Comparison of ENCODE assay signal across 9 mouse cellular contexts in the genomic region with DNA sequence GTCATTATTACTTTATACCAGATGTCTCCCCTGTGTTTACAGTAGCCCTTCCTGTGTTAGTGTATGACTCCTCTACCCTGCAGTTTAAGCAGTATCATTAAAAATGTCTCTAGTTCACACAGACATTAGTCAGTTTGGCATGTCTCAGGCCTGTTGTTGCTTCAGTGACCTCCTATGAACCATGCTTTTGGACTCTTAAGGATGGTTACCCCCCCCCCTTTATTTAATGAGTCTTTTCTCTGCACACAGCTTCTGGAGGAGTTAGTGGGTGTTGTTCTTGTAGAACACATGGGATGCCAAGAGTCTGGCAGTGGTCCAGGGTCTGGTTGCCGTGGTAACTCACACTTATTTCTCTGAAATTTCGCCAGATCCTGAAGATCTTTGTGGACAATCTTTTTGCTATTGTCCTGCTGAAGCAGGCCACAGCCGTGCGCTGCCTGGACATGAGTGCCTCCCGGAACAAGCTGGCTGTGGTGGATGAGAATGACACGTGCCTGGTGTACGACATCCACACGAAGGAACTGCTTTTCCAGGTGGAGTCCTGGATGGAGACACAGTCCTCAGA. TPM values are rescaled to one million over a fixed set of nuclear protein-coding genes. Genes with fewer than 3 reads are reported as not detected.
DNase-seq lines count a peak whose midpoint lies in the region; ATAC-seq lines count a peak whose summit lies in the region.
"Had no signal": no experiment of that assay in that cellular context is flagged by ENCODE, and none has a peak within 500 bp of the region (broad histone marks: within the 10 kb centered on the region; RNA-seq: fewer than 3 reads in every experiment).

No protein-coding gene starts in this region.

- no peak for DNase-seq in heart, embryonic 10.5 days (ENCODE audit: low spot score)
- DNase-seq in heart, postnatal 25 days (ENCODE audit: low spot score), result no peak
- DNase-seq in embryonic facial prominence, embryonic 10.5 days (ENCODE audit: low spot score), result no peak
- DNase-seq in layer of hippocampus, postnatal 14 days (ENCODE audit: low spot score in 2 of 2), result peak; percentile 77 to 84

- peaks cover 20% of the 10 kb centered on the region for H3K4me1 ChIP-seq in heart, embryonic 10.5 days
- H3K4me1 ChIP-seq in embryonic facial prominence, embryonic 10.5 days, result peaks cover 23% of the 10 kb centered on the region
- peaks cover 12% of the 10 kb centered on the region for H3K4me1 ChIP-seq in heart, embryonic 16.5 days (ENCODE audit: control insufficient read depth, insufficient read depth, low read length)
- peaks cover 16% of the 10 kb centered on the region for H3K4me1 ChIP-seq in midbrain, embryonic 16.5 days (ENCODE audit: control insufficient read depth, insufficient read depth, low read length)

- H3K4me3 ChIP-seq in heart, embryonic 10.5 days, result no peak overlapping the region
- no peak overlapping the region for H3K4me3 ChIP-seq in embryonic facial prominence, embryonic 10.5 days
- no peak overlapping the region for H3K4me3 ChIP-seq in heart, embryonic 16.5 days (ENCODE audit: low read length)
- no peak overlapping the region for H3K4me3 ChIP-seq in midbrain, embryonic 16.5 days (ENCODE audit: low read depth, low read length)

- H3K4me2 ChIP-seq in heart, embryonic 16.5 days (ENCODE audit: low read depth, low read length), result no peak overlapping the region
- H3K4me2 ChIP-seq in midbrain, embryonic 16.5 days (ENCODE audit: low read length), result no peak overlapping the region

- H3K27me3 ChIP-seq in heart, embryonic 10.5 days (ENCODE audit: insufficient read depth, poor library complexity, severe bottlenecking), result no peaks in the 10 kb centered on the region
- H3K27me3 ChIP-seq in embryonic facial prominence, embryonic 10.5 days (replicated peaks; ENCODE audit: low read depth, poor library complexity, severe bottlenecking), result no peaks in the 10 kb centered on the region
- H3K27me3 ChIP-seq in heart, embryonic 16.5 days (ENCODE audit: control insufficient read depth, insufficient read depth, low read length), result no peaks in the 10 kb centered on the region
- H3K27me3 ChIP-seq in midbrain, embryonic 16.5 days (ENCODE audit: control insufficient read depth, insufficient read depth, low read depth, low read length), result no peaks in the 10 kb centered on the region
- H3K27me3 ChIP-seq: CH12.LX had no signal

- no peak; the same call in 1 of the 2 replicates for ATAC-seq in heart, embryonic 16.5 days (replicated peaks; ENCODE audit: extremely low read depth, insufficient read depth, low FRiP score)
- ATAC-seq in midbrain, embryonic 16.5 days, result peak; percentile 64; the same call in 1 of the 2 replicates
- no peak for ATAC-seq in megakaryocyte, adult 5-6 weeks (ENCODE audit: poor library complexity, severe bottlenecking)
- no peak for ATAC-seq in erythroid progenitor cell, adult 5-6 weeks (replicated peaks; ENCODE audit: low FRiP score, poor library complexity, severe bottlenecking)

- WGBS in heart, embryonic 10.5 days, result 77% methylated on average over 8 of the region's 8 CpGs
- WGBS in embryonic facial prominence, embryonic 10.5 days, result 84% methylated on average over 8 of the region's 8 CpGs
- WGBS in heart, embryonic 16.5 days, result 55% methylated on average over 8 of the region's 8 CpGs
- 21% methylated on average over 8 of the region's 8 CpGs for WGBS in midbrain, embryonic 16.5 days

- H3K9ac ChIP-seq in heart, embryonic 16.5 days (ENCODE audit: low read length), result no peak overlapping the region
- no peak overlapping the region for H3K9ac ChIP-seq in midbrain, embryonic 16.5 days (ENCODE audit: low read depth, low read length)

- peaks cover 40% of the 10 kb centered on the region for H3K36me3 ChIP-seq in heart, embryonic 10.5 days
- peaks cover 75% of the 10 kb centered on the region for H3K36me3 ChIP-seq in embryonic facial prominence, embryonic 10.5 days (replicated peaks)
- H3K36me3 ChIP-seq in heart, embryonic 16.5 days (ENCODE audit: control insufficient read depth, insufficient read depth), result peaks cover 22% of the 10 kb centered on the region
- peaks cover 22% of the 10 kb centered on the region for H3K36me3 ChIP-seq in midbrain, embryonic 16.5 days (ENCODE audit: control insufficient read depth, insufficient read depth, low read length)

- H3K9me3 ChIP-seq in heart, embryonic 10.5 days, result no peaks in the 10 kb centered on the region
- peaks cover 7% of the 10 kb centered on the region; the same call in 1 of the 2 replicates for H3K9me3 ChIP-seq in embryonic facial prominence, embryonic 10.5 days
- H3K9me3 ChIP-seq in heart, embryonic 16.5 days (replicated peaks; ENCODE audit: control insufficient read depth, low read length), result peaks cover 6% of the 10 kb centered on the region
- no peaks in the 10 kb centered on the region for H3K9me3 ChIP-seq in midbrain, embryonic 16.5 days (replicated peaks; ENCODE audit: control insufficient read depth, low read length, poor library complexity, severe bottlenecking)

- intact Hi-C loops in heart, postnatal 25 days (cut with DNase I), result no loop called here

- peak overlapping the region; percentile 73; the same call in 1 of the 2 replicates for H3K27ac ChIP-seq in heart, embryonic 10.5 days
- 0 out of 2 replicates have a peak overlapping the region, but pooled peaks have one; percentile 1 for H3K27ac ChIP-seq in embryonic facial prominence, embryonic 10.5 days (replicated peaks)
- H3K27ac ChIP-seq in heart, embryonic 16.5 days (ENCODE audit: low read length), result peak overlapping the region; percentile 14; the same call in 1 of the 2 replicates
- H3K27ac ChIP-seq in midbrain, embryonic 16.5 days (ENCODE audit: low read length), result peak overlapping the region; percentile 30; the same call in 1 of the 2 replicates

RNA-seq across cellular contexts. Expression of a gene that starts 38.3 kb away (rescaled TPM):
- 27.0 and 31.3 TPM in 2 replicates for polyA plus RNA-seq in heart, embryonic 10.5 days (2016; fragmentation: Nextera tagmentation; extraction: Ambion mirVana)
- 10 to 100 TPM; 11.4 to 11.7 TPM for total RNA-seq in heart, postnatal 25 days (2021)
- polyA plus RNA-seq in embryonic facial prominence, embryonic 10.5 days (2016; fragmentation: Nextera tagmentation; extraction: Ambion mirVana), result 30.7 and 31.4 TPM in 2 replicates
- polyA plus RNA-seq in heart, embryonic 16.5 days (2015; fragmentation: Nextera tagmentation; extraction: Ambion mirVana), result 21.4 and 23.0 TPM in 2 replicates
- total RNA-seq in layer of hippocampus, postnatal 14 days (2021), result 10 to 100 TPM; 23.8 to 24.7 TPM
- polyA plus RNA-seq in midbrain, embryonic 16.5 days (2015; fragmentation: Nextera tagmentation; extraction: Ambion mirVana), result 35.2 and 36.8 TPM in 2 replicates
- 1.1 and 3.3 TPM in 2 replicates for total RNA-seq in megakaryocyte, adult 5-6 weeks (2015)
- total RNA-seq in megakaryocyte, adult 5-6 weeks (2017), result 2.8 and 4.8 TPM in 2 replicates
- not detected in 2 replicates for total RNA-seq in erythroid progenitor cell, adult 5-6 weeks (2015; ENCODE audit: low replicate concordance)
- 0.38 and 1.9 TPM in 2 replicates for total RNA-seq in erythroid progenitor cell, adult 5-6 weeks (2017; ENCODE audit: low replicate concordance)

RNA-seq across cellular contexts. Expression of a gene that starts 38.4 kb away (rescaled TPM):
- 15.2 and 22.4 TPM in 2 replicates for polyA plus RNA-seq in heart, embryonic 10.5 days (2016; fragmentation: Nextera tagmentation; extraction: Ambion mirVana)
- 1 to 10 TPM in 1 of 2 experiments, under 1 TPM in 1; 0.95 to 1.2 TPM for total RNA-seq in heart, postnatal 25 days (2021)
- 33.2 and 34.2 TPM in 2 replicates for polyA plus RNA-seq in embryonic facial prominence, embryonic 10.5 days (2016; fragmentation: Nextera tagmentation; extraction: Ambion mirVana)
- polyA plus RNA-seq in heart, embryonic 16.5 days (2015; fragmentation: Nextera tagmentation; extraction: Ambion mirVana), result 10.2 and 12.5 TPM in 2 replicates
- total RNA-seq in layer of hippocampus, postnatal 14 days (2021), result 1 to 10 TPM; 5.0 to 5.8 TPM
- polyA plus RNA-seq in midbrain, embryonic 16.5 days (2015; fragmentation: Nextera tagmentation; extraction: Ambion mirVana), result 8.9 and 10.1 TPM in 2 replicates
- total RNA-seq in megakaryocyte, adult 5-6 weeks (2015), result 9.1 and 10.9 TPM in 2 replicates
- 19.9 and 21.3 TPM in 2 replicates for total RNA-seq in megakaryocyte, adult 5-6 weeks (2017)
- 7.5 and 9.7 TPM in 2 replicates for total RNA-seq in erythroid progenitor cell, adult 5-6 weeks (2015; ENCODE audit: low replicate concordance)
- 14.8 and 22.6 TPM in 2 replicates for total RNA-seq in erythroid progenitor cell, adult 5-6 weeks (2017; ENCODE audit: low replicate concordance)

RNA-seq across cellular contexts. Expression of a gene that starts 40.0 kb away (rescaled TPM):
- polyA plus RNA-seq in heart, embryonic 10.5 days (2016; fragmentation: Nextera tagmentation; extraction: Ambion mirVana), result 0.28 TPM in 1 of 2 replicates, not detected in the other
- total RNA-seq in heart, postnatal 25 days (2021), result under 1 TPM; 0.18 to 0.34 TPM
- polyA plus RNA-seq in embryonic facial prominence, embryonic 10.5 days (2016; fragmentation: Nextera tagmentation; extraction: Ambion mirVana), result 0.33 and 0.51 TPM in 2 replicates
- 0.16 TPM in 1 of 2 replicates, not detected in the other for polyA plus RNA-seq in heart, embryonic 16.5 days (2015; fragmentation: Nextera tagmentation; extraction: Ambion mirVana)
- under 1 TPM; 0.41 to 0.48 TPM for total RNA-seq in layer of hippocampus, postnatal 14 days (2021)
- 0.14 and 0.36 TPM in 2 replicates for polyA plus RNA-seq in midbrain, embryonic 16.5 days (2015; fragmentation: Nextera tagmentation; extraction: Ambion mirVana)
- 0.41 TPM in 1 of 2 replicates, not detected in the other for total RNA-seq in megakaryocyte, adult 5-6 weeks (2015)
- total RNA-seq in megakaryocyte, adult 5-6 weeks (2017), result 0.04 TPM in 1 of 2 replicates, not detected in the other
- not detected in 2 replicates for total RNA-seq in erythroid progenitor cell, adult 5-6 weeks (2015; ENCODE audit: low replicate concordance)
- total RNA-seq in erythroid progenitor cell, adult 5-6 weeks (2017; ENCODE audit: low replicate concordance), result not detected in 2 replicates

RNA-seq across cellular contexts. Expression of a gene that starts 53.2 kb away (rescaled TPM):
- polyA plus RNA-seq in heart, embryonic 10.5 days (2016; fragmentation: Nextera tagmentation; extraction: Ambion mirVana), result not detected in 2 replicates
- not detected for total RNA-seq in heart, postnatal 25 days (2021)
- not detected in 2 replicates for polyA plus RNA-seq in embryonic facial prominence, embryonic 10.5 days (2016; fragmentation: Nextera tagmentation; extraction: Ambion mirVana)
- not detected in 2 replicates for polyA plus RNA-seq in heart, embryonic 16.5 days (2015; fragmentation: Nextera tagmentation; extraction: Ambion mirVana)
- total RNA-seq in layer of hippocampus, postnatal 14 days (2021), result not detected
- not detected in 2 replicates for polyA plus RNA-seq in midbrain, embryonic 16.5 days (2015; fragmentation: Nextera tagmentation; extraction: Ambion mirVana)
- not detected in 2 replicates for total RNA-seq in megakaryocyte, adult 5-6 weeks (2015)
- total RNA-seq in megakaryocyte, adult 5-6 weeks (2017), result not detected in 2 replicates
- not detected in 2 replicates for total RNA-seq in erythroid progenitor cell, adult 5-6 weeks (2015; ENCODE audit: low replicate concordance)
- total RNA-seq in erythroid progenitor cell, adult 5-6 weeks (2017; ENCODE audit: low replicate concordance), result not detected in 2 replicates

RNA-seq across cellular contexts. Expression of a gene that starts 53.4 kb away (rescaled TPM):
- 0.46 and 0.74 TPM in 2 replicates for polyA plus RNA-seq in heart, embryonic 10.5 days (2016; fragmentation: Nextera tagmentation; extraction: Ambion mirVana)
- total RNA-seq in heart, postnatal 25 days (2021), result under 1 TPM; 0.39 to 0.49 TPM
- polyA plus RNA-seq in embryonic facial prominence, embryonic 10.5 days (2016; fragmentation: Nextera tagmentation; extraction: Ambion mirVana), result 1.1 and 1.2 TPM in 2 replicates
- 0.51 and 0.59 TPM in 2 replicates for polyA plus RNA-seq in heart, embryonic 16.5 days (2015; fragmentation: Nextera tagmentation; extraction: Ambion mirVana)
- total RNA-seq in layer of hippocampus, postnatal 14 days (2021), result 1 to 10 TPM; 2.9 to 4.0 TPM
- 3.1 and 3.2 TPM in 2 replicates for polyA plus RNA-seq in midbrain, embryonic 16.5 days (2015; fragmentation: Nextera tagmentation; extraction: Ambion mirVana)
- 0.09 TPM in 1 of 2 replicates, not detected in the other for total RNA-seq in megakaryocyte, adult 5-6 weeks (2015)
- total RNA-seq in megakaryocyte, adult 5-6 weeks (2017), result not detected in 2 replicates
- not detected in 2 replicates for total RNA-seq in erythroid progenitor cell, adult 5-6 weeks (2015; ENCODE audit: low replicate concordance)
- total RNA-seq in erythroid progenitor cell, adult 5-6 weeks (2017; ENCODE audit: low replicate concordance), result not detected in 2 replicates

Comparison
In these comparisons a context has a peak if more than half of its experiments do, and no peak if none do; other contexts are left out.
1. DNase-seq: peak in layer of hippocampus, postnatal 14 days (2 of 2); none in heart, embryonic 10.5 days (single experiment), heart, postnatal 25 days (single experiment) and embryonic facial prominence, embryonic 10.5 days (single experiment).
2. H3K27ac ChIP-seq: peak in every context shown above with its lines; median percentile 73 in heart, embryonic 10.5 days; 30 in midbrain, embryonic 16.5 days; 14 in heart, embryonic 16.5 days; 1 in embryonic facial prominence, embryonic 10.5 days.